Mouse (Mus musculus): ENCODE measurements around the gene Ccdc146. TPM values are rescaled to one million over a fixed set of nuclear protein-coding genes. Genes with fewer than 3 reads are reported as not detected.

The Ccdc146 gene
- polyA plus RNA-seq, 1 experiment from 2014 or later: 1.4 TPM

DNA sequence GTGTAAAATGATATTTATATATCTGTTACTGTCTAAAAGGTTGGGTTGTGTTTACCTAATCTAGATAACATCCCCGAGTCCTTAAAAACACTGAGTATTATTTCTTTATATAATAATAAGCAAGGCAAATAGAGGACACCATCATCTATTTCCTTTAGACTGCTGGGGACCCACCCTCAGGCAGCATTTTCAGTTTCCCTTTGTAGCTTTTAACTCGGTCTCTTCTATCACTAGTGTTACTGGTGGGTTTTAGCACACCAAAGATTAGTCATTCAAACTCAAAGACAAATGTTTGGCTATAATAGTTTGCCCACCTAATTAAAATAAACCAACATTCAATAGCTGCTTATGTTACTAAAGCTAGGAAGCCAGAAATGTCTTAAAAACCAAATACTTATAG lies 46.1 kb downstream of the Ccdc146 start:
- ATAC-seq (ENCODE audit: low FRiP score) (no peak), DNase-seq (ENCODE audit: low spot score) (no peak)
- no peaks in the 10 kb centered on the region for H3K4me1 ChIP-seq (replicated peaks; ENCODE audit: control insufficient read depth, insufficient read depth, low read length)
- H3K4me2 ChIP-seq (replicated peaks): no peak overlapping the region
- no peak overlapping the region for H3K9ac ChIP-seq
- H3K9me3 ChIP-seq (ENCODE audit: control insufficient read depth, low read length): no peaks in the 10 kb centered on the region
- no peaks in the 10 kb centered on the region for H3K36me3 ChIP-seq (replicated peaks; ENCODE audit: control insufficient read depth, insufficient read depth)
- no peaks in the 10 kb centered on the region for H3K27me3 ChIP-seq (ENCODE audit: control insufficient read depth, insufficient read depth, low read length)
- WGBS: 88% methylated on average over 2 of the region's 2 CpGs
- no peak overlapping the region for H3K4me3 ChIP-seq (replicated peaks; ENCODE audit: low read length)
- H3K27ac ChIP-seq: no peak overlapping the region

DNA sequence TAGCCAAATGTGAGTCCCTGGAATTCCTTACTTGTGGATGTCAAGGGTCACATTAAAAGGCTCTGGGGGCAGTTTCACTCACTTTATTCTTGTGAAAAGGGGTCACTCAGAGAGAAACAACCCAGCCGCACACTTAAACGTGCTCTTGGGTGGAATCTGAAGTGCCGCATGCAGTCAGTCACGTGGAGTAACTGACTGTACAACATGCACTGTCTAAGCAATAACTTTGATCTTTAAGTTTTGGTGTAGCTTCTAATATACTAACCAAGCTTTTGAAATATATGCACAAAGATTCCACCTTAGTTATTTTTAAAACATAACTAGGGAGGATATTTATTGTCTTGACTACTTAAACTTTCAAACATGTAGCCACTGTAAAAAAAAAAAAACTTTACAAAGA lies 47.5 kb downstream of the Ccdc146 start:
- H3K27ac ChIP-seq: no peak overlapping the region
- DNase-seq (ENCODE audit: low spot score) (no peak), ATAC-seq (ENCODE audit: low FRiP score) (no peak)
- no peak overlapping the region for H3K9ac ChIP-seq
- H3K36me3 ChIP-seq (replicated peaks; ENCODE audit: control insufficient read depth, insufficient read depth): no peaks in the 10 kb centered on the region
- no peak overlapping the region for H3K4me2 ChIP-seq (replicated peaks)
- no peaks in the 10 kb centered on the region for H3K27me3 ChIP-seq (ENCODE audit: control insufficient read depth, insufficient read depth, low read length)
- no peaks in the 10 kb centered on the region for H3K4me1 ChIP-seq (replicated peaks; ENCODE audit: control insufficient read depth, insufficient read depth, low read length)
- H3K4me3 ChIP-seq (replicated peaks; ENCODE audit: low read length): no peak overlapping the region
- 76% methylated on average over 4 of the region's 4 CpGs for WGBS
- no peaks in the 10 kb centered on the region for H3K9me3 ChIP-seq (ENCODE audit: control insufficient read depth, low read length)

GRCm38 (mm10) chr5:21373180-21373518 lies 51.3 kb downstream of the Ccdc146 start:
- ATAC-seq (ENCODE audit: low FRiP score) (no peak), DNase-seq (ENCODE audit: low spot score) (no peak)
- peak overlapping the region; percentile 51 for H3K4me3 ChIP-seq (replicated peaks; ENCODE audit: low read length)
- no peak overlapping the region for H3K27ac ChIP-seq
- 61% methylated on average over 7 of the region's 7 CpGs for WGBS
- no peaks in the 10 kb centered on the region for H3K9me3 ChIP-seq (ENCODE audit: control insufficient read depth, low read length)
- no peaks in the 10 kb centered on the region for H3K4me1 ChIP-seq (replicated peaks; ENCODE audit: control insufficient read depth, insufficient read depth, low read length)
- H3K4me2 ChIP-seq (replicated peaks): peak overlapping the region; percentile 95
- H3K27me3 ChIP-seq (ENCODE audit: control insufficient read depth, insufficient read depth, low read length): no peaks in the 10 kb centered on the region
- H3K9ac ChIP-seq: 0 out of 2 replicates have a peak overlapping the region, but pooled peaks have one; percentile 80
- no peaks in the 10 kb centered on the region for H3K36me3 ChIP-seq (replicated peaks; ENCODE audit: control insufficient read depth, insufficient read depth)

GRCm38 (mm10) chr5:21372493-21373179 lies 51.8 kb downstream of the Ccdc146 start, which contains the start of gene Fgl2:
Fgl2 (plus strand) TSS chr5:21372642.
- peak within 1 kb of the TSS; percentile 51 for H3K4me3 ChIP-seq (replicated peaks; ENCODE audit: low read length)
- WGBS: 4% methylated on average over 31 of the region's 31 CpGs

DNA sequence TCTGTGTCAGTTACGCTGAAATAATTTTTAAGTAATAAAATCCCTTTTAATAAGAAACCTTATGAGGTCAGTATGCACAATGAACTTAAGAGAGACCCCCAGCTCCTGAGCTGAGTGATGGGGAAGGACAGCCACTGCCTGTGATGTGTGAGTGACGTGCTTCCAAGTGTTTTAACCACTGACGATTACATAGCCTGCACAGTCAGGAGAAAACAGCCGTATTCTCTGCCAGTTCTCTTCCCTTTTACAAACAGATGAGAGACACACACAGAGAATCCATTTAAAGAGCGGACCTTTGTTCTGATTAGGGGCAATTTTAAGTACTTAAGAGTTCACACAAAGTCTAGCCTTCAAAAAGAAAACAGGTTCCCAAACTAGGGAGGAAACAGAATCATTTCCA lies 52.6 kb downstream of the Ccdc146 start:
- H3K27ac ChIP-seq: peak overlapping the region; percentile 6; the same call in 1 of the 2 replicates
- no peaks in the 10 kb centered on the region for H3K9me3 ChIP-seq (ENCODE audit: control insufficient read depth, low read length)
- H3K36me3 ChIP-seq (replicated peaks; ENCODE audit: control insufficient read depth, insufficient read depth): no peaks in the 10 kb centered on the region
- peak overlapping the region; percentile 95 for H3K4me2 ChIP-seq (replicated peaks)
- H3K27me3 ChIP-seq (ENCODE audit: control insufficient read depth, insufficient read depth, low read length): no peaks in the 10 kb centered on the region
- 36% methylated on average over 5 of the region's 5 CpGs for WGBS
- DNase-seq (ENCODE audit: low spot score) (peak; percentile 33), ATAC-seq (ENCODE audit: low FRiP score) (peak; percentile 54; the same call in 1 of the 2 replicates)
- peak overlapping the region; percentile 80 for H3K9ac ChIP-seq
- peak overlapping the region; percentile 51 for H3K4me3 ChIP-seq (replicated peaks; ENCODE audit: low read length)
- no peaks in the 10 kb centered on the region for H3K4me1 ChIP-seq (replicated peaks; ENCODE audit: control insufficient read depth, insufficient read depth, low read length)

More at GRCm38 (mm10) chr5:21372493-21373179, 51.8 kb downstream of the Ccdc146 start, which contains the start of gene Fgl2:
- no peaks in the 10 kb centered on the region for H3K36me3 ChIP-seq (replicated peaks; ENCODE audit: control insufficient read depth, insufficient read depth)
- H3K4me1 ChIP-seq (replicated peaks; ENCODE audit: control insufficient read depth, insufficient read depth, low read length): no peaks in the 10 kb centered on the region
- peak within 1 kb of the TSS; percentile 80 for H3K9ac ChIP-seq
- no peaks in the 10 kb centered on the region for H3K27me3 ChIP-seq (ENCODE audit: control insufficient read depth, insufficient read depth, low read length)
- peak within 1 kb of the TSS; percentile 6; the same call in 1 of the 2 replicates for H3K27ac ChIP-seq
- no peaks in the 10 kb centered on the region for H3K9me3 ChIP-seq (ENCODE audit: control insufficient read depth, low read length)
- DNase-seq (ENCODE audit: low spot score): peak; percentile 73
- ATAC-seq (ENCODE audit: low FRiP score): peak; percentile 93
- H3K4me2 ChIP-seq (replicated peaks): peak within 1 kb of the TSS; percentile 95

DNA sequence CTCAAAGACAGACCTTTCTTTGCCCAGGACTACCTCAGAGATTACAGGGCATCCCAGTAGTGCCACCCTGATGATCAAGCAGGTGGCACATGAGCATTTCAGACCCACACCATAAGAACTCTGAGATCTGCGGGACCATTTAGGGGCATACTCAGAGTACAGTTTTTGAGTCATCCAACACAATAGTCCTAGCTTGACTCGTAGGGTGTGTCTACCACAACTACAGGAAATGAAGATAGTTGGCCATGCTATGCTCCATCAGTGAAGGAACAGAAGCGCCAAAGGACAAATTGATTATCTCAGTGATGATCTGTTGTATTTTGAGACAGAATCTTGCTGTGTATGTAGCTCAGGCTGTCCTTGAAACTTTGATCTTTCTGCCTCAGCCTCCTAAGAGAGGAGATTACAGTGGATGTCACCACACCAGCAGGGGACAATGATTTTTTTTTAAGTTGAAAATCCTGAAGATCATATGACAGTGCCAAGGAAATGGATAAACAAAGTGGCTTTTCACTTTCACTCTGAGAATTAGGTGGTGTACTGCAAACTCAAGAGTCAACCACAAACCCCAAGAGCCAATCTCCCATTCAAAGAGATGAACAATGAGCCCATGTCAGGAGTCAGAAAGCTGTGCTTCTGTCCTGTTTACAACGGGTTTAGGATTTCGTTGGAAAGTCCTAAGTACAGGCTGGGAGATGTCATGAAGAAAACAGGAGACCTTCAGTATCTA lies 54.1 kb downstream of the Ccdc146 start:
- Histone ChIP-seq H3K27ac (no peak overlapping the region), H3K9me3 (ENCODE audit: control insufficient read depth, low read length) (no peaks in the 10 kb centered on the region), H3K4me3 (replicated peaks; ENCODE audit: low read length) (no peak overlapping the region), H3K9ac (no peak overlapping the region), H3K4me1 (replicated peaks; ENCODE audit: control insufficient read depth, insufficient read depth, low read length) (no peaks in the 10 kb centered on the region), H3K4me2 (replicated peaks) (no peak overlapping the region), H3K27me3 (ENCODE audit: control insufficient read depth, insufficient read depth, low read length) (no peaks in the 10 kb centered on the region), H3K36me3 (replicated peaks; ENCODE audit: control insufficient read depth, insufficient read depth) (no peaks in the 10 kb centered on the region)
- DNase-seq (ENCODE audit: low spot score): no peak
- no peak for ATAC-seq (ENCODE audit: low FRiP score)
- WGBS: 91% methylated on average over 5 of the region's 5 CpGs

GRCm38 (mm10) chr5:21367514-21367913 lies 57.0 kb downstream of the Ccdc146 start:
- 32% methylated on average over 2 of the region's 2 CpGs for WGBS
- Histone ChIP-seq H3K9me3 (ENCODE audit: control insufficient read depth, low read length) (no peaks in the 10 kb centered on the region), H3K27me3 (ENCODE audit: control insufficient read depth, insufficient read depth, low read length) (no peaks in the 10 kb centered on the region), H3K36me3 (replicated peaks; ENCODE audit: control insufficient read depth, insufficient read depth) (no peaks in the 10 kb centered on the region), H3K4me1 (replicated peaks; ENCODE audit: control insufficient read depth, insufficient read depth, low read length) (no peaks in the 10 kb centered on the region), H3K4me3 (replicated peaks; ENCODE audit: low read length) (no peak overlapping the region), H3K27ac (no peak overlapping the region), H3K9ac (no peak overlapping the region), H3K4me2 (replicated peaks) (no peak overlapping the region)
- DNase-seq (ENCODE audit: low spot score) (no peak), ATAC-seq (ENCODE audit: low FRiP score) (no peak)

- Histone ChIP-seq H3K27me3 (ENCODE audit: control insufficient read depth, insufficient read depth, low read length) (no peaks in the 10 kb centered on the region), H3K4me2 (replicated peaks) (no peak overlapping the region), H3K4me1 (replicated peaks; ENCODE audit: control insufficient read depth, insufficient read depth, low read length) (no peaks in the 10 kb centered on the region), H3K9me3 (ENCODE audit: control insufficient read depth, low read length) (no peaks in the 10 kb centered on the region), H3K36me3 (replicated peaks; ENCODE audit: control insufficient read depth, insufficient read depth) (no peaks in the 10 kb centered on the region), H3K4me3 (replicated peaks; ENCODE audit: low read length) (no peak overlapping the region), H3K9ac (no peak overlapping the region), H3K27ac (no peak overlapping the region)
- 77% methylated on average over 4 of the region's 4 CpGs for WGBS
- ATAC-seq (ENCODE audit: low FRiP score): no peak
- no peak for DNase-seq (ENCODE audit: low spot score)
Measured at GRCm38 (mm10) chr5:21366338-21367053, 58.0 kb downstream of the Ccdc146 start.

- no peaks in the 10 kb centered on the region for H3K36me3 ChIP-seq (replicated peaks; ENCODE audit: control insufficient read depth, insufficient read depth)
- H3K4me3 ChIP-seq (replicated peaks; ENCODE audit: low read length): no peak overlapping the region
- H3K4me2 ChIP-seq (replicated peaks): no peak overlapping the region
- H3K9ac ChIP-seq: no peak overlapping the region
- no peaks in the 10 kb centered on the region for H3K27me3 ChIP-seq (ENCODE audit: control insufficient read depth, insufficient read depth, low read length)
- no peak overlapping the region for H3K27ac ChIP-seq
- no peak for DNase-seq (ENCODE audit: low spot score)
- ATAC-seq (ENCODE audit: low FRiP score): no peak
- WGBS: 85% methylated on average over 3 of the region's 3 CpGs
- no peaks in the 10 kb centered on the region for H3K9me3 ChIP-seq (ENCODE audit: control insufficient read depth, low read length)
- no peaks in the 10 kb centered on the region for H3K4me1 ChIP-seq (replicated peaks; ENCODE audit: control insufficient read depth, insufficient read depth, low read length)
Measured at GRCm38 (mm10) chr5:21363343-21363742, 61.1 kb downstream of the Ccdc146 start.
